Mouse (Mus musculus) hindbrain, embryonic 15.5 days (tissue): Measurements from ENCODE around the gene Nos3. TPM values are rescaled to one million over a fixed set of nuclear protein-coding genes. Genes with fewer than 3 reads are reported as not detected.

Experiments
- ATAC-seq: fragments of 200-750 bp; cut with Nextera tagmentation; 2 replicates; pipeline ENCODE4 v1.8.0; 2017; ENCODE audit warnings: low read depth, moderate number of reproducible peaks, moderate TSS enrichment; ENCODE audit not compliant: low FRiP score
- H3K27ac ChIP-seq: fragments of 300-500 bp; sonication (generic); replicated peaks from 2 replicates; pipeline ENCODE4 v1.5.1; 2015; ENCODE audit warnings: mild to moderate bottlenecking, inconsistent platforms
- H3K27me3 ChIP-seq: fragments of 300-500 bp; sonication (generic); 2 replicates; pipeline ENCODE4 v1.6.1; 2015; ENCODE audit warnings: control low read depth, inconsistent platforms
- H3K36me3 ChIP-seq: fragments of 300-500 bp; sonication (generic); 2 replicates; pipeline ENCODE4 v1.6.1; 2015; ENCODE audit warnings: control low read depth, inconsistent platforms
- H3K4me1 ChIP-seq: fragments of 300-500 bp; sonication (generic); replicated peaks from 2 replicates; pipeline ENCODE4 v1.6.1; 2015; ENCODE audit warnings: control low read depth, inconsistent platforms
- H3K4me2 ChIP-seq: fragments of 300-500 bp; sonication (generic); 2 replicates; pipeline ENCODE4 v1.6.1; 2015; ENCODE audit warnings: moderate library complexity, mild to moderate bottlenecking, inconsistent platforms
- H3K4me3 ChIP-seq: fragments of 300-500 bp; sonication (generic); 2 replicates; pipeline ENCODE4 v1.5.1; 2015; ENCODE audit warnings: mild to moderate bottlenecking, inconsistent platforms
- H3K9ac ChIP-seq: fragments of 300-500 bp; sonication (generic); 2 replicates; pipeline ENCODE4 v1.6.1; 2015; ENCODE audit warnings: inconsistent platforms
- H3K9me3 ChIP-seq: fragments of 300-500 bp; sonication (generic); 2 replicates; pipeline ENCODE4 v1.6.1; 2016; ENCODE audit warnings: control low read depth, inconsistent platforms
- WGBS: fragments of 180-500 bp; shearing (Covaris S2); methylation state at CpG from one replicate; pipeline ENCODE4 v1.1.7; 2015; 5-methylcytosine and 5-hydroxymethylcytosine counted together
- polyA plus RNA-seq: library from polyadenylated mRNA; unstranded; fragments of >200 nt; fragmentation: Nextera tagmentation; extraction: Ambion mirVana; gene quantifications from 2 replicates; pipeline ENCODE4 v1.2.1, GENCODE M21; 2015

Gene Nos3
- polyA plus RNA-seq = 9.6 and 10.7 TPM in 2 replicates

DNA sequence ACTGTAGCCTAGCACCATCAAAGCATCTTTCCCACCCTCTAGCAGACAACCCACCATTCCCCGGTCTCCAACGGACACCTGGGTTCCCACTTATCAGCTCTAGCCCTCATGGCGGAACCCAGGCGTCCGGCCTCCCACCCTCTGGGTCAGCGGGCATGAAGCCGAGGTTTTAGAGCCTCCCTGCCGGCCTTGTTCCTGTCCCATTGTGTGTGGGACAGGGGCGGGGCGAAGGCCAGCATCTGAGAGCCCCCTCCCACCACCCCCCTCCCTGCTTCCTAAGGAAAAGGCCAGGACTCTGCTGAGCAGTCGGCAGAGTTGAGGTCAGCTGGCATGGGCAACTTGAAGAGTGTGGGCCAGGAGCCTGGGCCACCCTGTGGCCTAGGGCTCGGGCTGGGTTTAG lies at the start of gene Nos3:
TSS of gene Nos3 (plus strand) at position 303 of the 400 bp plus-strand sequence.
- Histone ChIP-seq H3K4me2 (no peak within 1 kb of the TSS), H3K4me3 (peak within 1 kb of the TSS; percentile 13), H3K27me3 (no peaks in the 10 kb centered on the region), H3K9ac (peak within 1 kb of the TSS; percentile 21; the same call in 1 of the 2 replicates), H3K36me3 (no peaks in the 10 kb centered on the region), H3K4me1 (peaks cover 7% of the 10 kb centered on the region), H3K27ac (peak within 1 kb of the TSS; percentile 30; the same call in 1 of the 2 replicates), H3K9me3 (no peaks in the 10 kb centered on the region)
- 31% methylated on average over 12 of the region's 12 CpGs for WGBS
- ATAC-seq = no peak

DNA sequence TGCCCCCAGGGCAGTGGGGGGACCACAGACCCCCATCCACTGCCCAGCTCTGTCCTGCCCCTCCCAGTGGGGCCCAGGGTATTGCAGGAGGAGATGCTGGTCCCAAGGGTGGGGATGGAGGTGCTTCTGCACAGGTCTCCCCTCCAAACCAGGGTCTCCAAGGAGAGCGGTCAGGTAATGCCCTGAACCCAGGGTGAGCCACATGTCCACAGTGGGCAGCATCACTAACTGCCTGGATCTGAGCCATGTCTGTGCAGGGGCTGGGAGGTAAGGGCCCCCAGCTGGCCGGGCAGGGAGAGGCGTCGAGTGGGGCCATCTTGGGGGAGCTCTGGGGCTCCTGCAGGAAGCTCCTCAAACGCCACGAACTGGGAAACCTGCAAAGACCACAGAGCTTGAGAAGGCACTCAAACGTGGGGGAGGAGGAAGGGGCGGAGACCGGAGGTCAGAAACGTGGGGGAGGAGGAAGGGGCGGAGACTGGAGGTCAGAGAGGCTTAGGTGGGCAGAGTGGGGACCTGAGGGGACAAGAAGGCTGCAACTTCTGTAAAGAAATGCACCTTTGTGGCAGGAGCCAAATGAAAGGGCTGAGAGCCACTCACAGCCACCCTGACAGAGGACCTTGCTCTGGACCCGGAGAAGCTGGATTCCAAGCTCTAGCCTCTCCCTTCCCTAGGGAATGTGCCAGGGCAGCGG lies 44.7 kb upstream of the Nos3 start:
- no peak for ATAC-seq
- no peak overlapping the region for H3K4me2 ChIP-seq

DNA sequence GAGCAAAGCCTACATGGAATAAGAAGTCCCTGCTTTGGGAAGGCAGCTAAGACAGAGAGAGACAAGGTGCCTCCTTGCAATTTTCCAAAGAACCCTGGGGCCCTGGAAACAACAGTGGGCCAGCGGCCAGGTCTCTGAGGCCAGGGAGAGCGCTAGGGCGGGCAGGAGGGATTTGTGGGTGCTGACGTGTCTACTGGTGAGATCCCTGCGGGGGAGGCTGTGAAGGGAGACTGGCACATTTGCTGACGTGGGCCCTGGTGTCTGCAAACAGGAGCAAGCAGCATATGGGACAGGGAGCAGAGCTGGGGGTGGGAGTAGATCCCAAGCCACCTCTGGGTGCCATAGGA lies 44.2 kb upstream of the Nos3 start:
- Histone ChIP-seq H3K4me1 (peaks cover 15% of the 10 kb centered on the region; the same call in 1 of the 2 replicates), H3K27me3 (no peaks in the 10 kb centered on the region), H3K9ac (no peak overlapping the region), H3K9me3 (no peaks in the 10 kb centered on the region), H3K36me3 (peaks cover 30% of the 10 kb centered on the region), H3K4me2 (no peak overlapping the region), H3K27ac (no peak overlapping the region; the same call in 1 of the 2 replicates), H3K4me3 (no peak overlapping the region)
- 36% methylated on average over 6 of the region's 6 CpGs for WGBS
- ATAC-seq = no peak

More for the DNA sequence above, 44.7 kb upstream of the Nos3 start:
- Histone ChIP-seq H3K4me1 (peaks cover 15% of the 10 kb centered on the region; the same call in 1 of the 2 replicates), H3K9me3 (no peaks in the 10 kb centered on the region), H3K27me3 (no peaks in the 10 kb centered on the region), H3K4me3 (no peak overlapping the region), H3K9ac (no peak overlapping the region), H3K36me3 (peaks cover 25% of the 10 kb centered on the region), H3K27ac (no peak overlapping the region; the same call in 1 of the 2 replicates)
- 15% methylated on average over 13 of the region's 13 CpGs for WGBS

DNA sequence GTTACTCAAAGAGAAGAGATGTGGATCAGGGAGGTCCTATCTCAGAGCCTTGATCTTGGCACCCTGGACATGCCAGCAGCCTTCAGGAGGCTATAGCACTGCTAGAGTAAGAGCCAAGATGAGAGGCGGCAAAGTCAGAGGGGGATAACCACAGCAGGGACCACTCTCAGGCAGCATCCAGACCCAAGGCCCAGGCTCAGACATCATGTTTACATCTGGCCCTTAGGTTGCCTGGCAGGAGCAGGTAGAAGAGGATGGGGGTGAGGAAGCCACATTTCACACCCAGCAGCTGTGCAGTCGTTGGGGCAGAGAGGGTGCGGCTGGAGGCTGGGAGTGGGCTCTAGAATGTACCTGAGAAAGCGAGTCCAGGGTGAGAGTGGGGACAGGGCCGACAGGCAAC lies 43.7 kb upstream of the Nos3 start:
- Histone ChIP-seq H3K4me2 (no peak overlapping the region), H3K9ac (no peak overlapping the region), H3K36me3 (peaks cover 33% of the 10 kb centered on the region), H3K27me3 (no peaks in the 10 kb centered on the region), H3K27ac (no peak overlapping the region), H3K4me3 (no peak overlapping the region), H3K9me3 (no peaks in the 10 kb centered on the region), H3K4me1 (peaks cover 15% of the 10 kb centered on the region; the same call in 1 of the 2 replicates)
- 50% methylated on average over 5 of the region's 5 CpGs for WGBS
- no peak for ATAC-seq

DNA sequence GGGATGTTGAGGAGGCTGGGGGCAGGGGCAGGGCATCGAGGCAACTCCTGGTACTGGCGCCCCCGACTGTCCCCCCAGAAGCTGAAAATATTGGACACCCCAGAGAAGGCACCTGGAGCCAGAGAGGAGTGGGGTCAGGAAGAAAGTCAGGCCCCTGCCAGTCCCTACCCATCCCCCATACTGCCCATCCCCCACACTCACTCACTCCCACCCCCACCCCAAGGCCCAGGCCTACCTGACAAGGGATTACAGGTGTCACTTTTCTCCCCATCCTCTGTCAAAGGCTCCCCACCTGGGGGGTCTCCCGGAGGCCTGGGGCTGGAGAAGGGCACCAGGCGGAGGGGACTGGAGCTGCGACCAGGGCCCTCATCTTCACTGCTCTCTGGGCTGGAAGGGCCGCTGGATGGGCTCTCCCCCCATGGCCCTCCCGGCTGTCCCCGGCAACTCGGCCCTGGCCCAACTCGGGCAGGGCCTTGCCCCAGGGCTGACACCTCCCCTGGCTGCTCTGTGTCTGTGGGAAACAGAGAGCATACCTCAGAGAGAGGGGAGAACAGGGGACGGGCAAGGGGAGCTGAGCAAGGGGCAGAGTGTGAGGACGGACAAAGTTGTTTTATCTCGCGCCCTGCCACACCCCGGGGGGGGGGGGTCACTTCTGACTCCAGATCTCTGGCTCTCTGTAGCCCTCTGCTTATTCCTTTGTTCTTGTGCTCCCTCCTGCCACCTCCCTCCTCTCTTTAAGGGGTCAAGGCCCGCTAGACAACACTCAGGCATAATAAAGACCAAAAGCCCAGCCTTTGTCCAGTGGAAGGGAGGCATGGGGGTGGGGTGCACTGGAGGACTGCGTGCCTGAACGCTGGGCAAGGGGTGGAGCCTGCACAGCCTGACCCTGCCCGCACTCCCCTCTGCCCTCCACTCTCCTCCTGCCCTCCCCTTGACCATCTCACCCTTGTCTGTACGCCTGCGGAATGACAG lies 42.6 kb upstream of the Nos3 start:
- ATAC-seq = peak; percentile 5; the same call in 1 of the 2 replicates
- H3K27ac ChIP-seq = no peak overlapping the region

DNA sequence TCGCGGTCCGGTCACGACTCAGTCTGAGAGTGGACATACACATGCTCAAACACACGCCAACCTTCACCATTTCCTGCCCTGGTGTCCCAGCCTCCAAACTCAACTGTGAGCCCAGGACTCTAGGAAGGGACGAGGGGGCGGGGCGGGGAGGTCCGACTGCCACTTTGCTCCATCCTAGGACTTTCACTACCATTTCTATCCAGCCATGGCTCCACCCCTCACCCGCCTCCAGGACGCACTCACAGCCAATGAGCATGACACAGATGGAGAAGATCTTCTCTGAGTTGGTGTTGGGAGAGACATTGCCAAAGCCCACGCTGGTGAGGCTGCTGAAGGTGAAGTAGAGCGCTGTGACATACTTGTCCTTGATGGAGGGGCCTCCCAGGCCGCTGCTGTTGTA lies 39.4 kb upstream of the Nos3 start:
- peaks cover 31% of the 10 kb centered on the region for H3K36me3 ChIP-seq
- no peaks in the 10 kb centered on the region for H3K27me3 ChIP-seq
- ATAC-seq = no peak
- H3K4me3 ChIP-seq = no peak overlapping the region
- H3K27ac ChIP-seq = no peak overlapping the region
- no peak overlapping the region for H3K4me2 ChIP-seq
- H3K9ac ChIP-seq = no peak overlapping the region
- WGBS = 64% methylated on average over 14 of the region's 14 CpGs
- peaks cover 40% of the 10 kb centered on the region for H3K4me1 ChIP-seq
- H3K9me3 ChIP-seq = no peaks in the 10 kb centered on the region

More for the DNA sequence above, 42.6 kb upstream of the Nos3 start:
- H3K4me1 ChIP-seq = peaks cover 15% of the 10 kb centered on the region; the same call in 1 of the 2 replicates
- peaks cover 40% of the 10 kb centered on the region for H3K36me3 ChIP-seq
- H3K9me3 ChIP-seq = no peaks in the 10 kb centered on the region
- no peak overlapping the region for H3K4me2 ChIP-seq
- WGBS = 10% methylated on average over 22 of the region's 22 CpGs
- no peaks in the 10 kb centered on the region for H3K27me3 ChIP-seq
- H3K9ac ChIP-seq = no peak overlapping the region
- no peak overlapping the region for H3K4me3 ChIP-seq

DNA sequence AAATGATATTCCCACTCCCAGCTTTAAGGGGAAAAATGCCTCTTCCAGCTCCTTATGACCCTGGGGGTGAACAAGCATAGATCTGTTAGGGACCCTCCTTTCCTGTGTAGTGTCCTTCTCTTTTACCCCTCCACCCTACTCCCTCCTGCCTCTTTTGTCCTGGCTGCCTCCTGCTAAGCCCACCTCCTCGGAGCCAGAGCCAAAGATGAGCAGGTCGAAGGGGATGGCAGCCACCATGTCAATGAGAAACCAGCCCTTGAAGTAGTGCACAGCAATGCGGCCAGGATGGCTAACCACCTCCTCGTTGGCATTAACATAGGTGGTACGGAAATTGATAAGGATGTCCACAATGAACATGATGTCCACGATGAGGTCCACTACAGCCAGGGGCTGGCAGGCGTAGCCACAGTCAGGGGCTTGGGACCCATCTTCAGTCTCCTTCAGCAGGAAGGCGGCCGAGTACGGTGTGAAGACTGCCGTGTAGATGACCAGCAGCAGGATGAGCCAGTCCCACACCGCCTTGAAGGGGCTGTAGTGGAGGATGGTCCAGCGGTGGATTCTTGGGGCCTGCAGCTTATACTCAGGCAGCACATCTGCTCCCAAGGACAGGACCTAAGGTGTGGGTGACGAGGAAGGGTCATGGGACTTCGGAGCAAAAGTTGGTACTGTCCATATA lies 38.3 kb upstream of the Nos3 start:
- no peak for ATAC-seq
- H3K36me3 ChIP-seq = peaks cover 29% of the 10 kb centered on the region
- H3K9ac ChIP-seq = no peak overlapping the region

DNA sequence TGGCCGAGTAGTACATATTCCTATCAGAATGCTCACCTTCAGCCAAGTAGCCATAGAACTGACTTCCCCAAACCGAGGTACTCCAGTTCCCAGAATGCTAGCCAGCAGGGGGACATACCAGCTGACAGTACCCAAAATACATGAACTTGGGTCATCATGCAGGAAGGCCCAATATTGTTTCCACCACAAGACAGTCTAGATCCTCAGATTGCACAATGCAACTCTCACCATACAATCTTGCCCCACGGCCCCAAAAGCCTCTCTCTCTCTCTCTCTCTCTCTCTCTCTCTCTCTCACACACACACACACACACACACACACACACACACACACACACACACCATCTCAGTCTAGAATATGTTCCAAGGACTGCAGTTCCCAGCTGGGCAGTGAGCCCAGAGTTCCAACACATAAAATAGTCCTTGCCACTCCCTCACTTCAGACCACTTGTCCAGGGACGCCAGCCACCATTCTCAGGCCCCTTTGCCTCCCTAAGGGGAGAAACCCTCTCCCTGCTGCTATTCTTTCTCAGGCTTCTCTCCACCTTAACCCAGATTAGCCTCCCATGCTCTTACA lies 37.7 kb upstream of the Nos3 start:
- Histone ChIP-seq H3K9me3 (no peaks in the 10 kb centered on the region), H3K4me2 (no peak overlapping the region), H3K27me3 (no peaks in the 10 kb centered on the region), H3K27ac (0 out of 2 replicates have a peak overlapping the region, but pooled peaks have one; percentile 27), H3K36me3 (peaks cover 32% of the 10 kb centered on the region), H3K4me3 (no peak overlapping the region), H3K4me1 (peaks cover 38% of the 10 kb centered on the region), H3K9ac (no peak overlapping the region)
- WGBS = 71% methylated on average over 4 of the region's 4 CpGs
- ATAC-seq = no peak

More for the DNA sequence above, 38.3 kb upstream of the Nos3 start:
- Histone ChIP-seq H3K4me3 (no peak overlapping the region), H3K4me2 (no peak overlapping the region), H3K27me3 (no peaks in the 10 kb centered on the region), H3K27ac (no peak overlapping the region), H3K4me1 (peaks cover 40% of the 10 kb centered on the region), H3K9me3 (no peaks in the 10 kb centered on the region)
- 93% methylated on average over 15 of the region's 15 CpGs for WGBS

DNA sequence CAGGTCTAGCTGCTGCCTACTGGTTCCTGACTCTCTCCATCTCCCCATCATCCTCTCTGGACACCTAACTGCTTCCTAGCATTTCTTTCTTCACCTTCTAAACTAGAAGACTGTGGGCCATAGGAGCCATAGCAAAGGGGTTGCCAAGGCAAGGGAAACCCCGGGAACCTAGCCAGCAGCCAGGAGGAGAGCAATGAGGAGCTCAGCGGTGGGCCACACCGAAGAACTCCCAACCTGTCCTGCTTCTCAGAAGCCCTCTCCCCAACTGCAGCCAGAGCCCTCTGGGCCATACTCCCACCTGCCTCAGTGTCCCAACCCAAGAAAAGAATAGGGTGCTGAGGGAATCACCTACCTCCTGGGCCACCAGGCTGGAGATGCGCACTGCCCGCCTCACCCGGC lies 35.8 kb upstream of the Nos3 start:
- Histone ChIP-seq H3K27ac (peak overlapping the region; percentile 73), H3K36me3 (peaks cover 34% of the 10 kb centered on the region), H3K9ac (peak overlapping the region; percentile 24; the same call in 1 of the 2 replicates), H3K4me1 (peaks cover 33% of the 10 kb centered on the region), H3K4me3 (0 out of 2 replicates have a peak overlapping the region, but pooled peaks have one; percentile 15), H3K4me2 (peak overlapping the region; percentile 55), H3K27me3 (no peaks in the 10 kb centered on the region), H3K9me3 (no peaks in the 10 kb centered on the region)
- WGBS = 66% methylated on average over 6 of the region's 6 CpGs
- peak; percentile 4; the same call in 1 of the 2 replicates for ATAC-seq

DNA sequence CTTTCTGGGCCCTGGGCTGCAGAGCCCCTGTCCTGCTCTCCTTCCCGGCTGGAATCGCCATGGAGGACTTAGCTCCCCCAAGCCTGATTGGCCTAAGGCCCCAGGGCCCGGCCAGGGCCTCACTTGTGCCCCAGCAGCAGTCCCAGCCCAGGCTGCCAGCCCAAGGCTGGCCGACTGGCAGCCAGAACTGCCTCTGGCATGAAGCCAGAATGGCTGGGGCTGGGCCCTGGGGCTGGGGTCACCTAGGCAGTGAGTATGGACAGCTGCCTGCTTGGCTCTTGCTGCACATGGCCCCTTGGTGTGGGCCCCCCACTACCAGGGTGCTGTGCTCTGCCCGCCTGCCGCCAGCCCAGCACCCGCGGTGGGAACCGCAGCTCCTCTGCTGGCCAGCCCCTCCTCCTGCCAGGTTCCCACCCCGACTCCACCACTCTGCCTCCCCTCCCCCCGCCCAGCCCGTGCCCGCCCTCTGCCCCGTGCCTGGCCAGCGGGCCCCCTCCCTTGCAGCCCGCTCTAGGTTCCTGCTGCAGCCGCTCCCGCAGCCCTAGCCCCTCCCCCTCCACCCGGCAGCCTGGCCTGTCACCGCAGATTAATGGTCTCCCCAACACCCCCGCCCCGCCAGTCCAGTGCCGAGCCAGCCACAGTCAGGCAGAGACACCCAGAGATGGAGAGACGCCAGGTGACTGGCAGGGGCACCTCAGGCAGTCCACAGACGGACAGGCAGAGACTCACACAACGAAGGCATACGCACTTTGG lies 35.2 kb upstream of the Nos3 start:
- peak overlapping the region; percentile 24; the same call in 1 of the 2 replicates for H3K9ac ChIP-seq
- peak overlapping the region; percentile 15; the same call in 1 of the 2 replicates for H3K4me3 ChIP-seq
- H3K4me2 ChIP-seq = peak overlapping the region; percentile 55
- no peaks in the 10 kb centered on the region for H3K27me3 ChIP-seq
- 6% methylated on average over 27 of the region's 27 CpGs for WGBS
- ATAC-seq = peak; percentile 90
- peaks cover 28% of the 10 kb centered on the region for H3K36me3 ChIP-seq
- no peaks in the 10 kb centered on the region for H3K9me3 ChIP-seq
- peak overlapping the region; percentile 73 for H3K27ac ChIP-seq
- peaks cover 33% of the 10 kb centered on the region for H3K4me1 ChIP-seq

DNA sequence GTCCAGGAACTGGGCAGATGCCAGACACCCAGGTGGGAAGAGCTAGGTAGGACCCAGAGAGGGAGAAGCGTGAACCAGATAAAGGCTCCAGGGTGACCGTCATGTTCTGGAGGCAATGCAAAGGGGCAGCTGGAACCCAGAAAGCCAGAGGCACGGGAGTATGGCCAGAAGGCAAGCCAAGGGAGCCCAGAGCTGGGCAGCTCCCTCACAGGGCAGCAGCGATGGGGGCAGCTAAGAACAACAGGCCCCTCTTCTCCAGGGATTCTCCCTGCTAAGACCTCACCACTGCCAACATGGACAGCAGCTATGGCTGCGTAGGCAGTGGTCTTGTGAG lies 34.7 kb upstream of the Nos3 start:
- WGBS = 14% methylated on average over 5 of the region's 5 CpGs
- Histone ChIP-seq H3K9ac (no peak overlapping the region), H3K4me1 (peaks cover 33% of the 10 kb centered on the region), H3K4me3 (no peak overlapping the region), H3K27me3 (no peaks in the 10 kb centered on the region), H3K27ac (peak overlapping the region; percentile 73), H3K4me2 (peak overlapping the region; percentile 55), H3K9me3 (no peaks in the 10 kb centered on the region), H3K36me3 (peaks cover 23% of the 10 kb centered on the region)
- ATAC-seq = peak; percentile 28
